ENCODE assay signal across 8 mouse cellular contexts in genomic region chr2:103796861-103797466, GRCm38 (mm10). TPM values are rescaled to one million over a fixed set of nuclear protein-coding genes. Genes with fewer than 3 reads are reported as not detected.
DNase-seq lines count a peak whose midpoint lies in the region; ATAC-seq lines count a peak whose summit lies in the region.

No protein-coding gene starts in this region.

- WGBS in hindbrain, embryonic 16.5 days: under 1% methylated on average over 34 of the region's 72 CpGs
- WGBS in macrophage (ENCODE audit: missing documents): 2% methylated on average over 50 of the region's 72 CpGs

- peak overlapping the region; percentile 100 for H3K27ac ChIP-seq in hindbrain, embryonic 16.5 days (ENCODE audit: low read depth, low read length)
- peak overlapping the region; percentile 97 for H3K27ac ChIP-seq in macrophage

- peaks cover 15% of the 10 kb centered on the region for H3K4me1 ChIP-seq in hindbrain, embryonic 16.5 days (ENCODE audit: control insufficient read depth, insufficient read depth, low read depth, low read length)

- peaks cover 7% of the 10 kb centered on the region; the same call in 1 of the 2 replicates for H3K36me3 ChIP-seq in hindbrain, embryonic 16.5 days (ENCODE audit: control insufficient read depth, insufficient read depth, low read length)
- 0 out of 2 replicates have a peak, but pooled peaks cover 12% of the 10 kb centered on the region for H3K36me3 ChIP-seq in macrophage (ENCODE audit: inconsistent target)

- H3K4me3 ChIP-seq in hindbrain, embryonic 16.5 days (ENCODE audit: low read length): peak overlapping the region; percentile 97
- peak overlapping the region; percentile 96 for H3K4me3 ChIP-seq in macrophage (ENCODE audit: inconsistent target)

- DNase-seq in R1 (ENCODE audit: low read depth, low spot score): peak; percentile 80
- peak; percentile 87 to 91 for DNase-seq in cerebellum, postnatal 14 days
- DNase-seq in frontal cortex, postnatal 25 days (ENCODE audit: low spot score in 2 of 2): peak; percentile 41 to 55
- DNase-seq in left cerebral cortex, adult 8-10 months (ENCODE audit: low spot score in 2 of 2): peak; percentile 43 to 67
- peak; percentile 69 for DNase-seq in retina, postnatal 7 days (ENCODE audit: low read depth, low spot score)
- DNase-seq in urinary bladder, postnatal 14 days (ENCODE audit: low spot score): peak; percentile 76

- H3K9me3 ChIP-seq in hindbrain, embryonic 16.5 days (ENCODE audit: control insufficient read depth, low read length): no peaks in the 10 kb centered on the region

- H3K9ac ChIP-seq in hindbrain, embryonic 16.5 days (ENCODE audit: low read depth, low read length): peak overlapping the region; percentile 96

- H3K79me2 ChIP-seq in macrophage (ENCODE audit: inconsistent target): peaks cover 43% of the 10 kb centered on the region

- no peaks in the 10 kb centered on the region for H3K27me3 ChIP-seq in hindbrain, embryonic 16.5 days (replicated peaks; ENCODE audit: control insufficient read depth, insufficient read depth, low read length)

- peak; percentile 67 for ATAC-seq in hindbrain, embryonic 16.5 days

- peak overlapping the region; percentile 71 for H3K4me2 ChIP-seq in hindbrain, embryonic 16.5 days (ENCODE audit: low read length)

RNA-seq across cellular contexts. Expression of gene Caprin1, which starts 0.5 kb away (rescaled TPM):
- 263 and 333 TPM in 2 replicates for polyA plus RNA-seq in hindbrain, embryonic 16.5 days (2015; fragmentation: Nextera tagmentation; extraction: Ambion mirVana)
- total RNA-seq in left cerebral cortex, adult 8-10 months (2022): 100 to 1,000 TPM; 218 to 270 (median 243) TPM
- total RNA-seq in macrophage (2018; cell fraction: chromatin; rRNA removed): 100 to 1,000 TPM; 200 to 695 (median 525) TPM
- 100 to 1,000 TPM; 225 to 325 (median 275) TPM for total RNA-seq in macrophage (2018; cell fraction: cytosol; rRNA removed)
- 100 to 1,000 TPM; 171 to 534 (median 369) TPM for total RNA-seq in macrophage (2018; cell fraction: nucleus; rRNA removed)
- polyA plus RNA-seq in macrophage (2018): 198 to 272 TPM (median 226 TPM) in 3 replicates

RNA-seq across cellular contexts. Expression of gene Nat10, which starts 35.9 kb away (rescaled TPM):
- 19.3 and 19.8 TPM in 2 replicates for polyA plus RNA-seq in hindbrain, embryonic 16.5 days (2015; fragmentation: Nextera tagmentation; extraction: Ambion mirVana)
- 10 to 100 TPM; 29.8 to 39.8 (median 36.5) TPM for total RNA-seq in left cerebral cortex, adult 8-10 months (2022)
- total RNA-seq in macrophage (2018; cell fraction: chromatin; rRNA removed): 100 to 1,000 TPM in 2 of 26 experiments, 10 to 100 TPM in 24; 27.3 to 110 (median 71.5) TPM
- 10 to 100 TPM in 13 of 26 experiments, 1 to 10 TPM in 13; 6.1 to 14.4 (median 9.9) TPM for total RNA-seq in macrophage (2018; cell fraction: cytosol; rRNA removed)
- 10 to 100 TPM; 12.2 to 78.1 (median 32.6) TPM for total RNA-seq in macrophage (2018; cell fraction: nucleus; rRNA removed)
- 10.2 to 23.1 TPM (median 16.4 TPM) in 3 replicates for polyA plus RNA-seq in macrophage (2018)

Comparison
In these comparisons a context has a peak if more than half of its experiments do, and no peak if none do; other contexts are left out.
1. Peak in every context shown above with its lines: DNase-seq, ATAC-seq, H3K4me3 ChIP-seq and H3K27ac ChIP-seq.